Mouse (Mus musculus) layer of hippocampus, adult 18-20 months (tissue): ENCODE measurements around the gene Slc6a8. TPM values are rescaled to one million over a fixed set of nuclear protein-coding genes. Genes with fewer than 3 reads are reported as not detected.

Source experiments
- DNase-seq, 2 experiments: peaks; one replicate each; pipeline ENCODE4 v3.0.0; 2022; ENCODE audit warnings: low spot score in 2 of 2
- total RNA-seq, 2 experiments: library from RNA; stranded (reverse); gene quantifications; 2 replicates each; pipeline ENCODE4 v1.2.3; 2021

Slc6a8 gene
- total RNA-seq, 2 experiments from 2014 or later, result 89.6 to 102 TPM

DNA sequence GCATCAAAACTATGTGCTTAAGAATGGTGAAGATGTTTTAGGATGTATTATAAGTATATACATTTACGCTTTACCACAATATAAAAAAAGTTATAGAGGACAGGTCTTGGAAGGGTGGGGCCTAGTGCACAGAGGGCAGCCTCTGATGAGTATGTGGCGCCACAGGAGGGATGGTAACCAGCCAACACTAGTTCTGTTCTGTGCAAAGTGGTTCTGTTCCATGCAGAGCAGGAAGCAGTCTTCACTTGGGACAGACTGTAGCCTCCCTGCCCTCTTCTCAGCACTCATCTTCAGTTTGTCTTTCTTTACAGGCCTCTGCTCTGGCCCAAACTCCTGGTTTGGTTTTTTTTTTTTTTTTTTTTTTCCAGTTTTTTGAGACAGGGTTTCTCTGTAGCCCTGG, 11.2 kb downstream of the Slc6a8 start:
- DNase-seq, result no peak

- no peak for DNase-seq
These were observed 12.0 kb downstream of the Slc6a8 start for GRCm38 (mm10) chrX:73684978-73685377.

- DNase-seq, result no peak
These were observed 12.7 kb downstream of the Slc6a8 start for GRCm38 (mm10) chrX:73685629-73686028.

GRCm38 (mm10) chrX:73690917-73691629, 18.1 kb downstream of the Slc6a8 start:
- DNase-seq, result peak in 1 of 2 experiments; percentile 53

GRCm38 (mm10) chrX:73700472-73700871, 27.5 kb downstream of the Slc6a8 start:
- no peak for DNase-seq

DNA sequence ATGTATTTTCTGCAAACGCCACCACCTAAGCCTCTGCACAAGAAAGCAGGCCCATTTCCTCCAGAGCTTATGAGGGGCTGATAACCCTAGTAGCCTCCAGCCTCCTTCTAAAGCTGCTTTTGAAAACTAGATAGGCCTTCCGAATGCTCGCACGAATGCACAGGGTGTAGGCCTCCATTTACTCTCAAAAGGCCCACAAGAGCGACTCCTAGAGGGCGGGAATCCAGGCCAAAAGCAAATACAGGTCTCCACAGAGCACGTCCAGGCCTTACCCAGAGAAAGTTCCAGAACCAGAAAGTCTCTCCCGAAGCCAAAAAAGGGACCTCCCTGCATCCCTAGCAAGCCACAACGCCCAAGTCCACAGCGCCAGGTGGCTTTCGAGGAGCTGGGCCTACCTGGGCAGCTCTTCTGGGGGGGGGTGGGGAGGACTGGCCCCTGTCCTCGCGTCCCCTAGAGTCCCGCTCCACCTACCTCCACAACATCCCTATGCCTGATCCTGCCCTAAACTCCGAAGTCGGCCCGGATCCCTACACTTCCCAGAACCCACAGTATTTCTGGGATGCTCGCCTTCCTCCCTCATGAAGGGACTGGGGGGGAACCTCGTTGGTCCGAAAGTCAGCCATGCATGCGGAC, 42.6 kb downstream of the Slc6a8 start:
- peak in 1 of 2 experiments; percentile 19 for DNase-seq

GRCm38 (mm10) chrX:73716109-73716661, 43.2 kb downstream of the Slc6a8 start, which contains the start of the genes Bcap31 and Abcd1:
TSS of gene Bcap31 (minus strand) at chrX:73716175.
TSS of gene Abcd1 (plus strand) at chrX:73716597.
- peak; percentile 86 to 90 for DNase-seq

- DNase-seq, result peak in 1 of 2 experiments; percentile 1
These were observed 44.0 kb downstream of the Slc6a8 start for GRCm38 (mm10) chrX:73716709-73717545.

- peak in 1 of 2 experiments; percentile 1 for DNase-seq
These were observed 44.7 kb downstream of the Slc6a8 start for GRCm38 (mm10) chrX:73717667-73718066.

GRCm38 (mm10) chrX:73718271-73718670, 45.3 kb downstream of the Slc6a8 start:
- DNase-seq, result no peak

- DNase-seq, result peak in 1 of 2 experiments; percentile 4
These were observed 45.9 kb downstream of the Slc6a8 start for GRCm38 (mm10) chrX:73718686-73719362.

GRCm38 (mm10) chrX:73730908-73731307, 58.0 kb downstream of the Slc6a8 start:
- no peak for DNase-seq

Other genes starting within 250 kb of the Slc6a8 start
- gene Trex2, start 237.8 kb upstream of the Slc6a8 start, total RNA-seq, result not detected
- 10 to 100 TPM in 1 of 2 experiments, 1 to 10 TPM in 1; 8.9 to 11.4 TPM for gene Haus7, start 214.1 kb upstream of the Slc6a8 start, total RNA-seq
- 10 to 100 TPM; 12.0 to 12.6 TPM for gene Bgn, start 189.5 kb upstream of the Slc6a8 start, total RNA-seq
- 100 to 1,000 TPM; 146 to 149 TPM for gene Atp2b3, start 170.1 kb upstream of the Slc6a8 start, total RNA-seq
- under 1 TPM; 0.23 to 0.30 TPM for gene Dusp9, start 33.7 kb upstream of the Slc6a8 start, total RNA-seq
- 100 to 1,000 TPM; 107 to 135 TPM for gene Pnck, start 13.0 kb upstream of the Slc6a8 start, total RNA-seq
- 10 to 100 TPM; 75.8 to 79.1 TPM for gene Bcap31, start 43.0 kb downstream of the Slc6a8 start, total RNA-seq
- gene Abcd1, start 43.4 kb downstream of the Slc6a8 start, total RNA-seq, result 10 to 100 TPM; 11.6 to 12.8 TPM
- gene Plxnb3, start 83.9 kb downstream of the Slc6a8 start, total RNA-seq, result 10 to 100 TPM; 11.7 to 12.2 TPM
- 1 to 10 TPM; 2.7 to 6.3 TPM for gene Srpk3, start 101.3 kb downstream of the Slc6a8 start, total RNA-seq
- 100 to 1,000 TPM; 194 to 204 TPM for gene Idh3g, start 113.7 kb downstream of the Slc6a8 start, total RNA-seq
- 10 to 100 TPM; 87.4 to 87.6 TPM for gene Ssr4, start 113.9 kb downstream of the Slc6a8 start, total RNA-seq
- 100 to 1,000 TPM in 1 of 2 experiments, 10 to 100 TPM in 1; 95.8 to 104 TPM for gene Pdzd4, start 151.8 kb downstream of the Slc6a8 start, total RNA-seq
- not detected for gene Avpr2, start 219.0 kb downstream of the Slc6a8 start, total RNA-seq
- gene L1cam, start 223.0 kb downstream of the Slc6a8 start, total RNA-seq, result 100 to 1,000 TPM; 118 to 119 TPM
- 1 to 10 TPM; 4.3 to 4.4 TPM for gene Arhgap4, start 248.7 kb downstream of the Slc6a8 start, total RNA-seq
- gene Naa10, start 248.8 kb downstream of the Slc6a8 start, total RNA-seq, result 10 to 100 TPM; 57.7 to 61.3 TPM